Mouse (Mus musculus) testis, postnatal 14 days (tissue): ENCODE data around the gene Gm4756.
"Not testable (repeated sequence)": the region's sequence is repeated elsewhere in the genome, so short reads cannot be mapped to it uniquely, and the experiment has no call there.

Experiments
- DNase-seq: peaks from one replicate; pipeline ENCODE4 v3.0.0; 2021; ENCODE audit warnings: low spot score

Gm4756 gene

DNA sequence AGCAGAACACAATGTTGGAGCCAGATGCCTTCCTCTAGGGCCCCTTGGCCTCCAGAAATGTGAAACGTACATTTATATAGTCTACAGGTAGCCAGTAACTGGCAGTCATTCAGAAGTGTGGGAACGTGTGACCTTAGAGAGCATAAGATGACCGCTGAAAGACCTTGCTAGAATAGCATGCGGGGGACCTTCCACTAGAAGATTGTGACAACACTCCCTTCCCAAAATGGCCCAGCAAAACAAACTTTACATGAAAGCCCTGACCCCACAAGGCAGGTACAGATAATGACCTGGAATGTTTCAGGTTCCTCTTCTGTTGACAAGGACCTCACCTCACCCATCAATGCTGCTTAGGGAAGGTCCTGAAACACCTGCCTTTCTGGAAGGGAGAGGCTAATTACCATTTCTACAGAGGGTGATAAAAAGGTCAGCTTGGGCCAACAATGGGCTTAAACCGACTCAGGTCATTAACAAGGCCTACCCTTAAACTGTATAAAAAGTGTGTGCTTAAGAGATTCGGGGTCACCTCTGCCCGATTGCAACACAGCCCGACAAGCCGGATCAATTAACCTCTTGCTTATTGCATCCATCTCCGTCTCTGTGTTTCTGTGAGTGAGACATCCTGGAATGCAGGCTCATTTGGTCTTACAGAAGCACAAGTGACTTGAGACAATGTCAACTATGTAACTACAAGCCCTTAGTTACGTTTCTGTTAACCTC lies at the start of gene Gm4756:
Gm4756 (minus strand) TSS at position 51 of the 720 bp plus-strand sequence.
- DNase-seq = no peak

- DNase-seq = no peak
Observed at GRCm38 (mm10) chr12:72694901-72695463, 45.5 kb upstream of the Gm4756 start.

GRCm38 (mm10) chr12:72694438-72694837 lies 45.0 kb upstream of the Gm4756 start:
- peak; percentile 12 for DNase-seq

DNA sequence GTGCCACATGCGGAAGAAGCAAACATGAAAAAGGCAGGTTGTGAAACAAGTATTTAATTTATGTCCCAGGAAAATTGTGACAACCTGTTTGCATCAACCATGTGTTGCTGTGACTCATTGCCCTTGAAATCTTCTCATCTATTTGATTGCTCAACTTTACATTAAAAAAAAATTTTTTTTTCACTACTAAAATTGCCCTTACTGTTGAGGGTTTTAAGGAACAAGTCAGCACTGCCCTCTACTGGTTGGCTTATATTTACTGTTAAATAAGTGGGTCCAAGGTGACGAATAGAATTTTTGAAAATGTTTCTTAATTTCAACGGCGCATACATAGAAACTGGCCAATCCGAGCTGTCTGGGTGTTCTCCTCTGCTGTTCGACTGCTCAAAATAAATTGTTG lies 44.4 kb upstream of the Gm4756 start:
- DNase-seq = no peak

- not testable (repeated sequence) for DNase-seq
Observed at GRCm38 (mm10) chr12:72688281-72688680, 38.8 kb upstream of the Gm4756 start.

GRCm38 (mm10) chr12:72687741-72688140 lies 38.3 kb upstream of the Gm4756 start:
- DNase-seq = not testable (repeated sequence)

- DNase-seq = not testable (repeated sequence)
Observed at GRCm38 (mm10) chr12:72686566-72686965, 37.1 kb upstream of the Gm4756 start.

DNA sequence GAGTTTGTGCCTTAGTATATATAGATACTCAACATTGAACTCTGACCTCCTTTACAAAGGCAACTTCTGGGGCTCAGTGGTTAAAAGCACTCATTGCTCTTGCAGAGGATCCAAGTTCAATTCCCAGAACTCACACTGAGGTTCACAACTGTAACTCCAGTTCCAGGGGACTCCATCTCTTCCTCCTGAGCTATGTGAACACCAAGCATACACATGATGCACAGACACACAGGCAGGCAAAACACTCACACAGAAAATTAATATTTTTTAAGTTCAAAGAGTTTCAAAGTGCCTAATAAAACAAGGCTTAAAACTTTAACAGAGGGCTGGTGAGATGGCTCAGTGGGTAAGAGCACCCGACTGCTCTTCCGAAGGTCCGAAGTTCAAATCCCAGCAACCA lies 34.2 kb upstream of the Gm4756 start:
- DNase-seq = no peak

DNA sequence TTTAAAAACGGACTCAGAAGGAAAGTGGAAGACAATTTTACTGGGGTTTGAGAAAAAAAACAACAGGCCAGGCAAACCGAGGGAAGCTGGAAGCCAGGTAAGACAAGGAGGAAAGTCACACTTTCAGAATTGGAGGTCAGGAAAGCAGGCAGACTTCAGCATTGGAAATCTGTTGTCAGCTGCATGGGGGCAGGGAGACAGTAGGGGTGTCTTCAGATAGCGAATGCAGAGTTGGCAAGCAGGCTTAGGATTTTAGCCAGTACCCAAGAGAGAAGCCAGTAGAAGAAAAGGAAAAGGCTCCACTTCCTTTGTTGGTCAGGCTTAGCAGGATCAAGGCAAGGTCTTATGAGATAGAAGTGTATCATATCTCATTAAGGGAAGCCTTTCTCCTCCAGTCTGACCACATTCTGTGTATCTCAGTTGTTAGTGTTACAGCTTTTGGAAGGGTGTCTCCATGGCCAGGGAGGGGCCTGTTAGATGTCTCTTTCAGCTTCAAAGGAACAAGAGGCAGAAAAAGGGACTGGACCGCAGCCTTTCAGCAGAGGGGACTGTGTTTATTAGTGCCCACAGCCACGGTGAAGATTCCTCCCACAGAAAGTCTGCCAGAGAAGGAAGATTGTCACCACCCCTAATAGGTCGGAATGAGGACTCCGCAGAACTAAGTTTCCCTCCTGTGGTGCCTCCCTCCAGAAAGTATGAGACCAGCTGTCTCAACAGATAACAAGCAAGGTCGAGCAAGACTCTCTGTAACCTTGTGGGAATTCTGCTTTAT lies 33.2 kb upstream of the Gm4756 start:
- peak; percentile 58 for DNase-seq

GRCm38 (mm10) chr12:72681919-72682318 lies 32.5 kb upstream of the Gm4756 start:
- no peak for DNase-seq

- no peak for DNase-seq
Observed at GRCm38 (mm10) chr12:72679635-72680034, 30.2 kb upstream of the Gm4756 start.

DNA sequence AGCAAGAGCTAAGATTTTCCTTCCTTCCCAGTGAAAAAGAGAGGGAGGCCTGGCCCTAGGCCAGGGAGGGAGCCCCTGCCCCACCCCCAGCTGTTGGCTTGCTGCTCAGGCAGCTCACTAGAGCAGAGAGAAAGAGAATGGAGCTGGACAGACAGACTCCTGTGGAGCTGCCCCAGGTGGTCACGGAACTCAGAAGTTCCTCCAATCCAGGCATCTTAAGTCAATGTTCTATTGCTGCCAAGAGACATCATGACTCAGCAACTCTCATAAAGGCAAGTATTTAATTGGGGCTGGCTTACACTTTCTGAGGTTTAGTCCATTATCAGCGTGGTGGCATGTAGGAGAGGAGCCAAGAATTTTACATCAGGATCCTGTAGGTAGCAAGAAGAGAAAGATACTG lies 25.4 kb upstream of the Gm4756 start:
- no peak for DNase-seq

DNA sequence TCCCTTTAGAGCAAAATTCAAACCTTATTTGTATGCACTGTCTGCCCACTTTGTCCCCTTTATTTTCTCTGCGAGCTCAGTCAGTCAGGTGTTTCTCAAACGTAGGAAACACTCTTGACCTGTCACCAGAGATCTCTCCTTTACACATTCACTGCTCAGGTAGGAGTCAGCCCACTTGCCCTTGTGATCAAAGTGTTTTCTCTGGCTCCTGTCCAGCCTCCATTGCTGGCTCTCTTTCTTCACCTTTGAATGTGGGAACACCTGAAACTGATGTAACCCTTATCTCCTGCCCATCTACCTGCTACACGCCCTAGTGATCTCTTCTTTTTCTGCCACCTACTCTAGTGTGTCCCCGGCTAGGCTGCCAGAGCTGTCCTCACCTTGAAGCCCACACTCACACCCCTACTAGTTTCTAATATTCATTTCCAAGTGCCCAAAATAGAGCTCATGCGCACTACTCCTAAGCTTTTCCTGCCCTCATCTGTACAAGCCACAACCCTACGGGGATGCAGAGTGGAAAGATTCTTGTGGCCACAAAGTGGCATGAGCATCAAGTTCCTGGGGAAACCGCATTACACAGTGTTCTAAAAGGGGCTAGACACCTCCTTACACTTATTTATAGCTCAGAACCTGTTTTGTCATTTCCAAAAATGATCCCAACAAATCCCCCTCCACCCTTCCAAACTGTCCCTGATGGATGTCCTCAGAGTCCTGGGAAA lies 24.8 kb upstream of the Gm4756 start:
- DNase-seq = no peak

DNA sequence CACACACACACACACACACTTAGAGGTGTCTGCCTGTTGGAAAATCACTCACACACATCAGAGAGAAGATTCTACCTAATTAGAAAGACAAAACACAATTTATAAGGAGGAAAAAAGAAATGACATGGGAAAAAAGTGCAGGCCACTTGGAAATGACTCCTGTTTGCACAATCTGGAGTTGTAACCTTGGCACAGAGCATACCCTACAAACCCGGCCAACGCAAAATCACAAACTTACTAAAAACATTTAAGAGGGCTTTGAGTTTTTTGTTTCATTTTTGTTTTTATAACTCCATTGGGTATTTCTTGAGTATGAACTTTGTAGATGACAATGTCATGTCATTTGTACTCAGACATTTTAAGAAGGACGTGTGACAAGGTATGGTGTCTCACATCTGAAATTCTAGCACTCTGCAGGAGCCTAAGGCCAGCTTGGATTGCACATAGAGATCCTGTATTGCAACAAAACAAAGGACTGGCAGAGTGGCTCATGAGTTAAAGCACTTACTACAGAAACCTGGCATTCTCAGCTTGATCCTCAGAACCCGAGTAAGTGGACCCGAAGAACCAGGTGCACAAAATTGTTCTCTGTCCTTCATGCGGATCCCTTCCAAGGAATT lies 22.2 kb upstream of the Gm4756 start:
- DNase-seq = no peak

- no peak for DNase-seq
Observed at GRCm38 (mm10) chr12:72670921-72671320, 21.5 kb upstream of the Gm4756 start.

DNA sequence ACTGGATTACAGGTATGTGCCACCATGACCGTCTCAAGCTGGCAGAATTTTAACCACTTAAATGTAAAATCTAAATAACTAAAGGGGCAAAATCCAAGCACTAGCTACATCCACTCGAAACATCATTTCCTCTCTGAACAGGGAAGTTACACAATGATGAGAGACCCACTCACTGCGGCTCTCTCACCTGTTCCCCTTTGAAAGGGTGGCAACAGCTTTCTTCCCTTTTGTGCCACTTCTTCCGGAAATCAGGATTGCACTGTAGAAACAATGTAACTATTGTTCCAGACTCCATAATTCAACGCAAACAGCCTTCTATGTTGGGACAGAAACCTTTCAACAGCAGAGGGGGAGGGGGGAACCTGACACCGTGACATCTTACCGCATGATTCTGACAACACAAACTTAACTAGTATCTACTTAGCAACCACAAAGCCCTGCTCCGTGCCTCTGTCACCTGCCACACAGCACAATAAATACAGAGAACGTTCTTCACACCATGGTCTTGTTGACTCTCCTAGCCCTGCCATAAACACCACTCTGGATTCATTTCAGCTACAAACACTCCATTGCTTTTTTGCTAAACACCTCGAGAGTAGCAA lies 18.5 kb upstream of the Gm4756 start:
- no peak for DNase-seq

- DNase-seq = no peak
Observed at GRCm38 (mm10) chr12:72666015-72666414, 16.6 kb upstream of the Gm4756 start.

GRCm38 (mm10) chr12:72664735-72665337 lies 15.4 kb upstream of the Gm4756 start, which contains the start of gene Dhrs7:
TSS of gene Dhrs7 (minus strand) at chr12:72664909.
- peak; percentile 83 for DNase-seq

DNA sequence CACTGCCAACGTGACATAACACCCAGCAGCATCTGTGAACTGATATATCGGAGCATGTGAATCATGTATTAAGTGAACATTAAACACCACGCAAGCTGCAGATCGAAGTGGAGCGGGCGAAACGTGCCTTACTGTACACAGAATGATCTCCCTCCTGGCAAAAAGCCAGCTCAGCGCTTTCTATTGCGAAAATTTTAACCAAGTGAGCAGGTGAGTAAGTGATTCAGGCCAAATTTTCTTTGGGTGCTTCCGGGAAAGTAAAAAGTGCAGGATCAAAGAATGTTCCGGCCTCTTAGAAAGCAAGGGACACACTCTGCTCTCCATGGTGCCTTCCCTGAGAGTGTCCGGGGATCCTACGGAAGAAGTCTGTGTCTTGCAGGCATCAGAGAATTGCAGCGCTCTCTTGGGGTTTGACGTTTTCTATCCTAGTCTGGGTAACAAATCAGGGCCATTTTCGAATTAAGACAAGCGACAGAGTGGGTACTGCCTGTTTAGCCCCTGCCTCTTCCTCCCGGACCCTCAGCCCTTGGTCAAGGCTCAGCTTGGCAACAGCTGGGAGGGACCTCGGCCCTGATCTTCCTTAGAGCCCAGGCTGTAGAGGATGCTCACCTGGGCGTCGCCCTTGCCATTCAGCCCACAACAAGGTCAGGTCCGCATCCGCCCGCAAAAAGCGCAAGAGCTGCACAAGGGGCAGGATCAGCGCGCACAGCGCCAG lies 14.7 kb upstream of the Gm4756 start:
- DNase-seq = no peak

DNA sequence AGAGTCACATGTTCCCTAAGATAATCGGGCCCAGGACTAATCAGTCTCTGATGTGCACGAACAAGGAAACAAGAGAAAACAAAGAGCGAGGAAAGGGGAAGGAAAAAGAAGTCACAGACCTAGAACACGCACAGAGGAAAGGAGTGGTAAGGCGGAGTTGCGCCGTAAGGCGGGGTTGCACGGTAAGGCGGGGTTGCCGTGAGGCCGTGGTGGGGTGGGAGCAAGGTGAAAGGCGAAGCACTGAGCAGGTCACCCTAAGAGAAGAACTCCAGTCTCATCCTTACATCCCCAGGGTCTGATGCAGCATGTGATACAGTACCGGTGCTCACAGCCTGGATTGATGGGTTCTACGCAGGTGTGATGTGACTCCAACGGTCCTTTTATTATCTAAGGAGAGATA lies 6.3 kb upstream of the Gm4756 start:
- DNase-seq = no peak
